Mouse (Mus musculus): ENCODE measurements around the gene Skap1. TPM values are rescaled to one million over a fixed set of nuclear protein-coding genes. Genes with fewer than 3 reads are reported as not detected.

The Skap1 gene
- polyA plus RNA-seq, 1 experiment from 2014 or later = 2.8 TPM

- H3K27me3 ChIP-seq (replicated peaks; ENCODE audit: control insufficient read depth, insufficient read depth, low read length) = no peaks in the 10 kb centered on the region
- H3K4me3 ChIP-seq (ENCODE audit: low read depth, low read length) = peak overlapping the region; percentile 16
- H3K9ac ChIP-seq (ENCODE audit: low read length) = peak overlapping the region; percentile 46
- 0 out of 2 replicates have a peak, but pooled peaks have one; percentile 48 for ATAC-seq
- peak overlapping the region; percentile 77 for H3K27ac ChIP-seq (ENCODE audit: low read depth, low read length)
- 12% methylated on average over 12 of the region's 12 CpGs for WGBS
- no peaks in the 10 kb centered on the region for H3K9me3 ChIP-seq (replicated peaks; ENCODE audit: control insufficient read depth, low read length)
- peak overlapping the region; percentile 44 for H3K4me2 ChIP-seq (ENCODE audit: low read length)
- no peaks in the 10 kb centered on the region for H3K36me3 ChIP-seq (ENCODE audit: control insufficient read depth, insufficient read depth, low read length)
- peak; percentile 61 for DNase-seq (ENCODE audit: low spot score)
- peaks cover 14% of the 10 kb centered on the region for H3K4me1 ChIP-seq (ENCODE audit: control insufficient read depth, insufficient read depth, low read length)
These were observed 131.5 kb downstream of the Skap1 start for GRCm38 (mm10) chr11:96595890-96596289.

- 3% methylated on average over 6 of the region's 6 CpGs for WGBS
- peak; percentile 55 for DNase-seq (ENCODE audit: low spot score)
These were observed 131.9 kb downstream of the Skap1 start for GRCm38 (mm10) chr11:96596301-96596700.

GRCm38 (mm10) chr11:96602806-96603205 is 138.4 kb downstream of the Skap1 start:
- ATAC-seq (no peak), DNase-seq (ENCODE audit: low spot score) (no peak)
- Histone ChIP-seq H3K4me3 (ENCODE audit: low read depth, low read length) (no peak overlapping the region), H3K9me3 (replicated peaks; ENCODE audit: control insufficient read depth, low read length) (no peaks in the 10 kb centered on the region), H3K36me3 (ENCODE audit: control insufficient read depth, insufficient read depth, low read length) (no peaks in the 10 kb centered on the region), H3K4me1 (ENCODE audit: control insufficient read depth, insufficient read depth, low read length) (no peaks in the 10 kb centered on the region; the same call in none of the 2 replicates), H3K4me2 (ENCODE audit: low read length) (no peak overlapping the region), H3K27me3 (replicated peaks; ENCODE audit: control insufficient read depth, insufficient read depth, low read length) (no peaks in the 10 kb centered on the region), H3K27ac (ENCODE audit: low read depth, low read length) (no peak overlapping the region), H3K9ac (ENCODE audit: low read length) (no peak overlapping the region)
- 80% methylated on average over 3 of the region's 3 CpGs for WGBS

More at GRCm38 (mm10) chr11:96596301-96596700, 131.9 kb downstream of the Skap1 start:
- Histone ChIP-seq H3K4me3 (ENCODE audit: low read depth, low read length) (peak overlapping the region; percentile 16), H3K4me1 (ENCODE audit: control insufficient read depth, insufficient read depth, low read length) (peaks cover 14% of the 10 kb centered on the region), H3K4me2 (ENCODE audit: low read length) (peak overlapping the region; percentile 44), H3K27ac (ENCODE audit: low read depth, low read length) (peak overlapping the region; percentile 77), H3K27me3 (replicated peaks; ENCODE audit: control insufficient read depth, insufficient read depth, low read length) (no peaks in the 10 kb centered on the region), H3K36me3 (ENCODE audit: control insufficient read depth, insufficient read depth, low read length) (no peaks in the 10 kb centered on the region), H3K9me3 (replicated peaks; ENCODE audit: control insufficient read depth, low read length) (no peaks in the 10 kb centered on the region), H3K9ac (ENCODE audit: low read length) (peak overlapping the region; percentile 46)
- ATAC-seq = no peak

- Histone ChIP-seq H3K36me3 (ENCODE audit: control insufficient read depth, insufficient read depth, low read length) (no peaks in the 10 kb centered on the region), H3K27me3 (replicated peaks; ENCODE audit: control insufficient read depth, insufficient read depth, low read length) (no peaks in the 10 kb centered on the region), H3K9ac (ENCODE audit: low read length) (no peak overlapping the region), H3K9me3 (replicated peaks; ENCODE audit: control insufficient read depth, low read length) (no peaks in the 10 kb centered on the region), H3K4me3 (ENCODE audit: low read depth, low read length) (no peak overlapping the region), H3K4me1 (ENCODE audit: control insufficient read depth, insufficient read depth, low read length) (no peaks in the 10 kb centered on the region; the same call in none of the 2 replicates), H3K4me2 (ENCODE audit: low read length) (no peak overlapping the region), H3K27ac (ENCODE audit: low read depth, low read length) (no peak overlapping the region)
- no peak for DNase-seq (ENCODE audit: low spot score)
- ATAC-seq = no peak
- 66% methylated on average over 6 of the region's 6 CpGs for WGBS
These were observed 139.9 kb downstream of the Skap1 start for GRCm38 (mm10) chr11:96604306-96604705.

- no peak overlapping the region for H3K4me2 ChIP-seq (ENCODE audit: low read length)
- WGBS = 65% methylated on average over 7 of the region's 7 CpGs
- peak; percentile 56 for DNase-seq (ENCODE audit: low spot score)
- H3K4me3 ChIP-seq (ENCODE audit: low read depth, low read length) = no peak overlapping the region
- H3K9me3 ChIP-seq (replicated peaks; ENCODE audit: control insufficient read depth, low read length) = no peaks in the 10 kb centered on the region
- no peaks in the 10 kb centered on the region; the same call in none of the 2 replicates for H3K4me1 ChIP-seq (ENCODE audit: control insufficient read depth, insufficient read depth, low read length)
- ATAC-seq = no peak
- H3K36me3 ChIP-seq (ENCODE audit: control insufficient read depth, insufficient read depth, low read length) = no peaks in the 10 kb centered on the region
- H3K27ac ChIP-seq (ENCODE audit: low read depth, low read length) = no peak overlapping the region
- no peaks in the 10 kb centered on the region for H3K27me3 ChIP-seq (replicated peaks; ENCODE audit: control insufficient read depth, insufficient read depth, low read length)
- no peak overlapping the region for H3K9ac ChIP-seq (ENCODE audit: low read length)
These were observed 140.5 kb downstream of the Skap1 start for GRCm38 (mm10) chr11:96604751-96605450.

- no peak for ATAC-seq
- no peak overlapping the region for H3K4me2 ChIP-seq (ENCODE audit: low read length)
- H3K4me3 ChIP-seq (ENCODE audit: low read depth, low read length) = no peak overlapping the region
- H3K4me1 ChIP-seq (ENCODE audit: control insufficient read depth, insufficient read depth, low read length) = no peaks in the 10 kb centered on the region; the same call in none of the 2 replicates
- DNase-seq (ENCODE audit: low spot score) = no peak
- no peaks in the 10 kb centered on the region for H3K36me3 ChIP-seq (ENCODE audit: control insufficient read depth, insufficient read depth, low read length)
- H3K9me3 ChIP-seq (replicated peaks; ENCODE audit: control insufficient read depth, low read length) = no peaks in the 10 kb centered on the region
- no peak overlapping the region for H3K27ac ChIP-seq (ENCODE audit: low read depth, low read length)
- 87% methylated on average over 6 of the region's 6 CpGs for WGBS
- no peaks in the 10 kb centered on the region for H3K27me3 ChIP-seq (replicated peaks; ENCODE audit: control insufficient read depth, insufficient read depth, low read length)
- H3K9ac ChIP-seq (ENCODE audit: low read length) = no peak overlapping the region
These were observed 141.1 kb downstream of the Skap1 start for GRCm38 (mm10) chr11:96605516-96605915.

GRCm38 (mm10) chr11:96612596-96612995 is 148.2 kb downstream of the Skap1 start:
- ATAC-seq = no peak
- no peaks in the 10 kb centered on the region for H3K4me1 ChIP-seq (ENCODE audit: control insufficient read depth, insufficient read depth, low read length)
- DNase-seq (ENCODE audit: low spot score) = no peak
- H3K9ac ChIP-seq (ENCODE audit: low read length) = no peak overlapping the region
- no peaks in the 10 kb centered on the region for H3K36me3 ChIP-seq (ENCODE audit: control insufficient read depth, insufficient read depth, low read length)
- no peaks in the 10 kb centered on the region for H3K9me3 ChIP-seq (replicated peaks; ENCODE audit: control insufficient read depth, low read length)
- H3K27ac ChIP-seq (ENCODE audit: low read depth, low read length) = no peak overlapping the region
- H3K4me3 ChIP-seq (ENCODE audit: low read depth, low read length) = no peak overlapping the region
- H3K27me3 ChIP-seq (replicated peaks; ENCODE audit: control insufficient read depth, insufficient read depth, low read length) = no peaks in the 10 kb centered on the region
- no peak overlapping the region for H3K4me2 ChIP-seq (ENCODE audit: low read length)
- 85% methylated on average over 11 of the region's 11 CpGs for WGBS

- Histone ChIP-seq H3K27me3 (replicated peaks; ENCODE audit: control insufficient read depth, insufficient read depth, low read length) (0 out of 2 replicates have a peak, but pooled peaks cover 4% of the 10 kb centered on the region), H3K4me1 (ENCODE audit: control insufficient read depth, insufficient read depth, low read length) (peaks cover 4% of the 10 kb centered on the region; the same call in 1 of the 2 replicates), H3K9me3 (replicated peaks; ENCODE audit: control insufficient read depth, low read length) (no peaks in the 10 kb centered on the region), H3K36me3 (ENCODE audit: control insufficient read depth, insufficient read depth, low read length) (no peaks in the 10 kb centered on the region), H3K27ac (ENCODE audit: low read depth, low read length) (no peak overlapping the region), H3K4me2 (ENCODE audit: low read length) (no peak overlapping the region), H3K9ac (ENCODE audit: low read length) (no peak overlapping the region), H3K4me3 (ENCODE audit: low read depth, low read length) (no peak overlapping the region)
- ATAC-seq (no peak), DNase-seq (ENCODE audit: low spot score) (no peak)
- WGBS = 59% methylated on average over 5 of the region's 5 CpGs
These were observed 152.4 kb downstream of the Skap1 start for GRCm38 (mm10) chr11:96616792-96617191.

- WGBS = 79% methylated on average over 16 of the region's 16 CpGs
- H3K27me3 ChIP-seq (replicated peaks; ENCODE audit: control insufficient read depth, insufficient read depth, low read length) = peaks cover 4% of the 10 kb centered on the region; the same call in 1 of the 2 replicates
- no peak overlapping the region for H3K4me2 ChIP-seq (ENCODE audit: low read length)
- H3K27ac ChIP-seq (ENCODE audit: low read depth, low read length) = no peak overlapping the region
- H3K4me3 ChIP-seq (ENCODE audit: low read depth, low read length) = no peak overlapping the region
- no peaks in the 10 kb centered on the region for H3K9me3 ChIP-seq (replicated peaks; ENCODE audit: control insufficient read depth, low read length)
- H3K4me1 ChIP-seq (ENCODE audit: control insufficient read depth, insufficient read depth, low read length) = peaks cover 4% of the 10 kb centered on the region; the same call in 1 of the 2 replicates
- DNase-seq (ENCODE audit: low spot score) (no peak), ATAC-seq (no peak)
- no peaks in the 10 kb centered on the region for H3K36me3 ChIP-seq (ENCODE audit: control insufficient read depth, insufficient read depth, low read length)
- no peak overlapping the region for H3K9ac ChIP-seq (ENCODE audit: low read length)
These were observed 154.5 kb downstream of the Skap1 start for GRCm38 (mm10) chr11:96618789-96619445.
